In the genomic region with DNA sequence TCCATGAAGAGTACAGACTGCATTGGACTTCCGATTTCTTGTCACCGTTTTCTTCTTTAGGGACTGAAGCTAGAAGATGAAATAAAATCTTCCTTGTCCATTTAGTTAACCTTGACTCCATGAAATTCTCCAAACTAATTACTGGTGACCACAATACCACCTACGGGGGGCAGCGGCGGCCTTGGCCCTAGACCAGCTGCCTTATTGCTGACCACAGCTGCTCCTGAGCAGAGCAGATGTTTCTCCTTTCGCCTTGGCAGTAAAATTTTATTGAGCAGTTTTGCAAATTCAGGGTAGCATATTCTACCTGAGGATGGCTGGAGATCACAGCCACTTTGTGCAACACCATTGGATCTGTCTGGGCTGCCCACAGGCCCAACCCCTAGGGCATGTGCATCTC, we compare ENCODE assay signal across 31 mouse cellular contexts.
DNase-seq lines count a peak whose midpoint lies in the region; ATAC-seq and TF ChIP-seq lines count a peak whose summit lies in the region.
"Had no signal": no experiment of that assay in that cellular context is flagged by ENCODE, and none has a peak within 500 bp of the region (broad histone marks: within the 10 kb centered on the region; RNA-seq: fewer than 3 reads in every experiment).

No protein-coding gene starts in this region.

- H3K4me3 ChIP-seq in heart, embryonic 10.5 days: no peak overlapping the region
- H3K4me3 ChIP-seq in heart, embryonic 11.5 days (ENCODE audit: low read depth, low read length): no peak overlapping the region
- H3K4me3 ChIP-seq in lung, embryonic 15.5 days: no peak overlapping the region
- H3K4me3 ChIP-seq in midbrain, embryonic 11.5 days (ENCODE audit: low read depth, low read length): no peak overlapping the region
- H3K4me3 ChIP-seq in midbrain, postnatal 0 days (ENCODE audit: low read depth, low read length): no peak overlapping the region
- H3K4me3 ChIP-seq: embryonic facial prominence, embryonic 13.5 days; erythroblast, embryonic 14.5 days; forebrain, embryonic 12.5 days; forebrain, embryonic 15.5 days; heart, adult 2 months; heart, embryonic 12.5 days; heart, embryonic 15.5 days; hindbrain, embryonic 10.5 days; hindbrain, embryonic 13.5 days had no signal

- H3K4me2 ChIP-seq in heart, embryonic 11.5 days: no peak overlapping the region
- H3K4me2 ChIP-seq in lung, embryonic 15.5 days: no peak overlapping the region
- H3K4me2 ChIP-seq in midbrain, embryonic 11.5 days: no peak overlapping the region
- no peak overlapping the region for H3K4me2 ChIP-seq in midbrain, postnatal 0 days (ENCODE audit: low read depth, low read length, poor library complexity, severe bottlenecking)
- H3K4me2 ChIP-seq: embryonic facial prominence, embryonic 13.5 days; forebrain, embryonic 12.5 days; forebrain, embryonic 15.5 days; heart, embryonic 12.5 days; heart, embryonic 15.5 days; hindbrain, embryonic 13.5 days had no signal

- no peaks in the 10 kb centered on the region for H3K9me3 ChIP-seq in heart, embryonic 10.5 days
- H3K9me3 ChIP-seq in heart, embryonic 11.5 days (replicated peaks; ENCODE audit: control insufficient read depth, low read length): no peaks in the 10 kb centered on the region
- no peaks in the 10 kb centered on the region for H3K9me3 ChIP-seq in lung, embryonic 15.5 days
- no peaks in the 10 kb centered on the region for H3K9me3 ChIP-seq in midbrain, embryonic 11.5 days (ENCODE audit: control insufficient read depth, low read length)
- no peaks in the 10 kb centered on the region for H3K9me3 ChIP-seq in midbrain, postnatal 0 days (ENCODE audit: low read length)
- H3K9me3 ChIP-seq: embryonic facial prominence, embryonic 13.5 days; forebrain, embryonic 12.5 days; forebrain, embryonic 15.5 days; G1E; heart, embryonic 15.5 days; hindbrain, embryonic 10.5 days; hindbrain, embryonic 13.5 days had no signal

- peaks cover 8% of the 10 kb centered on the region for H3K27me3 ChIP-seq in heart, embryonic 10.5 days (ENCODE audit: insufficient read depth, poor library complexity, severe bottlenecking)
- H3K27me3 ChIP-seq in heart, embryonic 11.5 days (ENCODE audit: control insufficient read depth, insufficient read depth, low read length): 0 out of 2 replicates have a peak, but pooled peaks cover 2% of the 10 kb centered on the region
- no peaks in the 10 kb centered on the region for H3K27me3 ChIP-seq in lung, embryonic 15.5 days
- H3K27me3 ChIP-seq in midbrain, embryonic 11.5 days (ENCODE audit: control insufficient read depth, insufficient read depth, low read length): peaks cover 14% of the 10 kb centered on the region; the same call in 1 of the 2 replicates
- H3K27me3 ChIP-seq in midbrain, postnatal 0 days (ENCODE audit: insufficient read depth, low read length): 0 out of 2 replicates have a peak, but pooled peaks cover 3% of the 10 kb centered on the region
- H3K27me3 ChIP-seq: CH12.LX; heart, embryonic 15.5 days; Patski had no signal

- no peak overlapping the region for H3K27ac ChIP-seq in heart, embryonic 10.5 days
- H3K27ac ChIP-seq in heart, embryonic 11.5 days (ENCODE audit: low read depth, low read length): no peak overlapping the region
- peak overlapping the region; percentile 49 for H3K27ac ChIP-seq in lung, embryonic 15.5 days
- H3K27ac ChIP-seq in midbrain, embryonic 11.5 days (ENCODE audit: low read depth, low read length): no peak overlapping the region
- no peak overlapping the region for H3K27ac ChIP-seq in midbrain, postnatal 0 days (ENCODE audit: low read depth, low read length)
- H3K27ac ChIP-seq: embryonic facial prominence, embryonic 13.5 days; forebrain, embryonic 12.5 days; forebrain, embryonic 15.5 days; heart, embryonic 15.5 days; hindbrain, embryonic 10.5 days; hindbrain, embryonic 13.5 days had no signal

- no peaks in the 10 kb centered on the region for H3K36me3 ChIP-seq in heart, embryonic 10.5 days
- H3K36me3 ChIP-seq in heart, embryonic 11.5 days (ENCODE audit: control insufficient read depth, insufficient read depth, low read length): no peaks in the 10 kb centered on the region
- H3K36me3 ChIP-seq in lung, embryonic 15.5 days: no peaks in the 10 kb centered on the region
- no peaks in the 10 kb centered on the region for H3K36me3 ChIP-seq in midbrain, embryonic 11.5 days (ENCODE audit: control insufficient read depth, insufficient read depth, low read length)
- no peaks in the 10 kb centered on the region for H3K36me3 ChIP-seq in midbrain, postnatal 0 days (ENCODE audit: insufficient read depth, low read length)
- H3K36me3 ChIP-seq: embryonic facial prominence, embryonic 13.5 days; forebrain, embryonic 12.5 days; forebrain, embryonic 15.5 days; G1E; heart, embryonic 12.5 days; heart, embryonic 15.5 days; hindbrain, embryonic 10.5 days; hindbrain, embryonic 13.5 days had no signal

- no peak overlapping the region for H3K9ac ChIP-seq in heart, embryonic 11.5 days (ENCODE audit: low read depth, low read length)
- H3K9ac ChIP-seq in lung, embryonic 15.5 days: no peak overlapping the region
- H3K9ac ChIP-seq in midbrain, embryonic 11.5 days (ENCODE audit: low read length): no peak overlapping the region
- no peak overlapping the region for H3K9ac ChIP-seq in midbrain, postnatal 0 days (replicated peaks; ENCODE audit: low read length, poor library complexity, severe bottlenecking)
- H3K9ac ChIP-seq: embryonic facial prominence, embryonic 13.5 days; forebrain, embryonic 12.5 days; forebrain, embryonic 15.5 days; heart, embryonic 12.5 days; heart, embryonic 15.5 days; hindbrain, embryonic 13.5 days had no signal

- H3K4me1 ChIP-seq in heart, embryonic 10.5 days: peaks cover 30% of the 10 kb centered on the region
- H3K4me1 ChIP-seq in heart, embryonic 11.5 days (ENCODE audit: control insufficient read depth, insufficient read depth, low read length): peaks cover 8% of the 10 kb centered on the region
- H3K4me1 ChIP-seq in lung, embryonic 15.5 days: peaks cover 25% of the 10 kb centered on the region
- peaks cover 8% of the 10 kb centered on the region for H3K4me1 ChIP-seq in midbrain, embryonic 11.5 days (ENCODE audit: control insufficient read depth, insufficient read depth, low read length)
- H3K4me1 ChIP-seq in midbrain, postnatal 0 days (ENCODE audit: insufficient read depth, low read length): no peaks in the 10 kb centered on the region; the same call in 1 of the 2 replicates

- no peak for TF ChIP-seq CTCF in midbrain, postnatal 0 days (IDR thresholded peaks at IDR 0.05)

- peak; percentile 56 for DNase-seq in heart, embryonic 10.5 days (ENCODE audit: low spot score)
- no peak for DNase-seq in lung, postnatal 36 days
- DNase-seq in midbrain, embryonic 11.5 days (ENCODE audit: low spot score, missing footprints): peak; percentile 31
- DNase-seq in midbrain, postnatal 0 days (ENCODE audit: low spot score): no peak
- DNase-seq in adipocyte (ENCODE audit: low spot score): no peak
- no peak for DNase-seq in layer of hippocampus, adult 18-20 months (ENCODE audit: low spot score in 2 of 2)
- DNase-seq: adrenal gland, adult 2 months; adrenal gland, postnatal 14 days; cerebellum, adult 11 months; cerebellum, adult 2 months; cerebellum, adult 9-11 months; cerebellum, postnatal 25 days; gastrocnemius, postnatal 10 days; gastrocnemius, postnatal 36 days; heart, adult 2 months; heart, postnatal 10 days; heart, postnatal 36 days had no signal

- WGBS in heart, embryonic 10.5 days: 84% methylated on average over 6 of the region's 6 CpGs
- WGBS in heart, embryonic 11.5 days (ENCODE audit: insufficient replicate concordance): 79% methylated on average over 6 of the region's 6 CpGs
- WGBS in lung, embryonic 15.5 days: 77% methylated on average over 6 of the region's 6 CpGs
- 84% methylated on average over 6 of the region's 6 CpGs for WGBS in midbrain, embryonic 11.5 days
- WGBS in midbrain, postnatal 0 days: 84% methylated on average over 6 of the region's 6 CpGs

- ATAC-seq in heart, embryonic 11.5 days (replicated peaks; ENCODE audit: insufficient number of reproducible peaks, low FRiP score, low TSS enrichment): no peak
- no peak for ATAC-seq in lung, embryonic 15.5 days (ENCODE audit: borderline replicate concordance, extremely low read depth, low FRiP score, low TSS enrichment)
- ATAC-seq in midbrain, embryonic 11.5 days (ENCODE audit: low FRiP score): no peak
- no peak for ATAC-seq in midbrain, postnatal 0 days (ENCODE audit: low FRiP score)
- ATAC-seq: forebrain, embryonic 15.5 days; hindbrain, embryonic 16.5 days; Patski had no signal

Comparison
In these comparisons a context has a peak if more than half of its experiments do, and no peak if none do; other contexts are left out.
1. DNase-seq: peak in heart, embryonic 10.5 days (single experiment) and midbrain, embryonic 11.5 days (single experiment); none in lung, postnatal 36 days (single experiment), midbrain, postnatal 0 days (single experiment), adipocyte (single experiment) and layer of hippocampus, adult 18-20 months (0 of 2).